Comparison of ENCODE assay signal across 20 mouse cellular contexts in genomic region chr12:14302366-14302930, GRCm38 (mm10).
DNase-seq lines count a peak whose midpoint lies in the region; ATAC-seq and TF ChIP-seq lines count a peak whose summit lies in the region.
"Had no signal": no experiment of that assay in that cellular context is flagged by ENCODE, and none has a peak within 500 bp of the region (broad histone marks: within the 10 kb centered on the region; RNA-seq: fewer than 3 reads in every experiment).

No protein-coding gene starts in this region.

- no peak for TF ChIP-seq EP300 in lung, postnatal 0 days (IDR thresholded peaks at IDR 0.05)
- TF ChIP-seq EP300 in stomach, postnatal 0 days (optimal IDR thresholded peaks at IDR 0.05) = no peak

- H3K9ac ChIP-seq in lung, postnatal 0 days (replicated peaks; ENCODE audit: low read depth) = no peak overlapping the region
- H3K9ac ChIP-seq in intestine, postnatal 0 days (ENCODE audit: low read depth, low read length) = no peak overlapping the region
- no peak overlapping the region for H3K9ac ChIP-seq in stomach, postnatal 0 days (ENCODE audit: low read length)
- H3K9ac ChIP-seq: forebrain, embryonic 15.5 days; heart, embryonic 15.5 days; hindbrain, embryonic 15.5 days had no signal

- no peaks in the 10 kb centered on the region; the same call in 1 of the 2 replicates for H3K4me1 ChIP-seq in lung, postnatal 0 days (ENCODE audit: insufficient read depth, low read depth, low read length)
- no peaks in the 10 kb centered on the region for H3K4me1 ChIP-seq in intestine, postnatal 0 days (replicated peaks; ENCODE audit: control insufficient read depth, insufficient read depth, low read length)
- H3K4me1 ChIP-seq in stomach, postnatal 0 days (replicated peaks; ENCODE audit: control insufficient read depth, insufficient read depth) = no peaks in the 10 kb centered on the region
- H3K4me1 ChIP-seq: forebrain, embryonic 15.5 days; heart, embryonic 15.5 days; hindbrain, embryonic 15.5 days had no signal

- peak; percentile 2 for DNase-seq in adrenal gland, adult 2 months
- DNase-seq in adrenal gland, adult 18-20 months (ENCODE audit: low spot score in 2 of 2) = no peak
- peak; percentile 18 for DNase-seq in lung, postnatal 0 days (ENCODE audit: low spot score)
- DNase-seq in lung, postnatal 4 days = no peak
- DNase-seq in stomach, postnatal 0 days (ENCODE audit: low spot score) = no peak
- no peak for DNase-seq in left cerebral cortex, postnatal 4 days
- DNase-seq in lung, adult 18-20 months = no peak
- DNase-seq: adrenal gland, postnatal 25 days; cerebellum, adult 2 months; cerebellum, postnatal 10 days; gastrocnemius, postnatal 10 days; heart, adult 18-20 months; heart, postnatal 14 days had no signal

- no peak overlapping the region for H3K4me3 ChIP-seq in lung, postnatal 0 days (ENCODE audit: low read depth, low read length)
- no peak overlapping the region for H3K4me3 ChIP-seq in intestine, postnatal 0 days (ENCODE audit: low read depth, low read length)
- no peak overlapping the region for H3K4me3 ChIP-seq in stomach, postnatal 0 days (ENCODE audit: low read depth, low read length)
- H3K4me3 ChIP-seq: embryonic facial prominence, embryonic 10.5 days; forebrain, embryonic 10.5 days; forebrain, embryonic 15.5 days; heart, embryonic 15.5 days; hindbrain, embryonic 15.5 days had no signal

- no peak for TF ChIP-seq CTCF in lung, postnatal 0 days (IDR thresholded peaks at IDR 0.05)
- TF ChIP-seq CTCF in intestine, postnatal 0 days (IDR thresholded peaks at IDR 0.05; ENCODE audit: low read depth) = no peak
- TF ChIP-seq CTCF in stomach, postnatal 0 days (IDR thresholded peaks at IDR 0.05; ENCODE audit: low read depth) = no peak

- H3K9me3 ChIP-seq in lung, postnatal 0 days (ENCODE audit: low read length) = no peaks in the 10 kb centered on the region
- H3K9me3 ChIP-seq in intestine, postnatal 0 days (ENCODE audit: control insufficient read depth) = no peaks in the 10 kb centered on the region
- H3K9me3 ChIP-seq in stomach, postnatal 0 days (ENCODE audit: control insufficient read depth, low read length) = no peaks in the 10 kb centered on the region
- H3K9me3 ChIP-seq: embryonic facial prominence, embryonic 10.5 days; forebrain, embryonic 10.5 days; forebrain, embryonic 15.5 days; heart, embryonic 15.5 days; hindbrain, embryonic 15.5 days had no signal

- H3K27me3 ChIP-seq in lung, postnatal 0 days (replicated peaks; ENCODE audit: insufficient read depth, low read length) = no peaks in the 10 kb centered on the region
- no peaks in the 10 kb centered on the region for H3K27me3 ChIP-seq in intestine, postnatal 0 days (replicated peaks; ENCODE audit: control insufficient read depth, insufficient read depth, low read length)
- H3K27me3 ChIP-seq in stomach, postnatal 0 days (ENCODE audit: control insufficient read depth, insufficient read depth, low read length) = no peaks in the 10 kb centered on the region
- H3K27me3 ChIP-seq: forebrain, embryonic 15.5 days; heart, embryonic 15.5 days; hindbrain, embryonic 15.5 days had no signal

- H3K27ac ChIP-seq in lung, postnatal 0 days (ENCODE audit: low read length) = 0 out of 2 replicates have a peak overlapping the region, but pooled peaks have one; percentile 14
- H3K27ac ChIP-seq in intestine, postnatal 0 days (ENCODE audit: low read depth, low read length) = 0 out of 2 replicates have a peak overlapping the region, but pooled peaks have one; percentile 6
- peak overlapping the region; percentile 63; the same call in 1 of the 2 replicates for H3K27ac ChIP-seq in stomach, postnatal 0 days (replicated peaks)
- H3K27ac ChIP-seq: embryonic facial prominence, embryonic 10.5 days; forebrain, embryonic 10.5 days; forebrain, embryonic 15.5 days; heart, embryonic 15.5 days; hindbrain, embryonic 15.5 days had no signal

- no peaks in the 10 kb centered on the region for H3K36me3 ChIP-seq in lung, postnatal 0 days (ENCODE audit: insufficient read depth, low read length)
- H3K36me3 ChIP-seq in intestine, postnatal 0 days (ENCODE audit: control insufficient read depth, insufficient read depth) = no peaks in the 10 kb centered on the region
- H3K36me3 ChIP-seq in stomach, postnatal 0 days (ENCODE audit: control insufficient read depth, insufficient read depth, low read length) = no peaks in the 10 kb centered on the region
- H3K36me3 ChIP-seq: embryonic facial prominence, embryonic 10.5 days; forebrain, embryonic 10.5 days; forebrain, embryonic 15.5 days; heart, embryonic 15.5 days; hindbrain, embryonic 15.5 days had no signal

- no peak overlapping the region for H3K4me2 ChIP-seq in lung, postnatal 0 days (replicated peaks; ENCODE audit: low read depth, low read length)
- no peak overlapping the region for H3K4me2 ChIP-seq in intestine, postnatal 0 days (replicated peaks; ENCODE audit: low read depth)
- no peak overlapping the region for H3K4me2 ChIP-seq in stomach, postnatal 0 days (replicated peaks; ENCODE audit: low read depth)
- H3K4me2 ChIP-seq: forebrain, embryonic 15.5 days; heart, embryonic 11.5 days; heart, embryonic 15.5 days; hindbrain, embryonic 15.5 days had no signal

- intact Hi-C loops in left cerebral cortex, postnatal 4 days (cut with DNase I) = no loop called here

- WGBS in lung, postnatal 0 days = 30% methylated on average over 2 of the region's 2 CpGs
- WGBS in intestine, postnatal 0 days = 31% methylated on average over 2 of the region's 2 CpGs
- 45% methylated on average over 2 of the region's 2 CpGs for WGBS in stomach, postnatal 0 days

- ATAC-seq in lung, postnatal 0 days = no peak
- peak; percentile 92 for ATAC-seq in intestine, postnatal 0 days
- peak; percentile 76 for ATAC-seq in stomach, postnatal 0 days (ENCODE audit: low FRiP score, low TSS enrichment)
- ATAC-seq: forebrain, embryonic 15.5 days had no signal

Comparison
In these comparisons a context has a peak if more than half of its experiments do, and no peak if none do; other contexts are left out.
1. DNase-seq: peak in adrenal gland, adult 2 months (single experiment) and lung, postnatal 0 days (single experiment); none in adrenal gland, adult 18-20 months (0 of 2), lung, postnatal 4 days (0 of 2), stomach, postnatal 0 days (single experiment), left cerebral cortex, postnatal 4 days (single experiment) and lung, adult 18-20 months (0 of 2).
2. H3K27ac ChIP-seq: peak in every context shown above with its lines; median percentile 63 in stomach, postnatal 0 days; 14 in lung, postnatal 0 days; 6 in intestine, postnatal 0 days.